ENCODE assay signal across 28 mouse cellular contexts in the genomic region with DNA sequence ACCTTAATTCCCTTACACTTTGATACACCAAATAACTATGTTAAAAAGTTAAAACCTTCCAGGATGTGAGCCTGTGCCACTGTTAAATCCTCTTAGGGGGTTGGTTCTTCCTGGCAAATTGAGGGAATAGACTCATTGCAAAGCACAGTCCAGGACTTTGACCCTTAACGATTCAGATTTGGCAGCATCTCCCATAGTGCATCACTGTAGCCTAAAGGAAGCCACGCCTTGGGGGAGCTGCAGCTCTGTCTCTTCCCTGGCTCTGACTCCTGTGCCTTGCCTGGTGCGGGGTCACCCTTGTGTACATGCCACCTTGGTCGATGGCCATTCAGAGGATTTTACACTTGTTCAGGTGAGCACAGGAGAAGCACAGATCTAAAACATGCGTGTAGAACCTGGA. TPM values are rescaled to one million over a fixed set of nuclear protein-coding genes. Genes with fewer than 3 reads are reported as not detected.
DNase-seq lines count a peak whose midpoint lies in the region; ATAC-seq and TF ChIP-seq lines count a peak whose summit lies in the region.
"Had no signal": no experiment of that assay in that cellular context is flagged by ENCODE, and none has a peak within 500 bp of the region (broad histone marks: within the 10 kb centered on the region; RNA-seq: fewer than 3 reads in every experiment).

No protein-coding gene starts in this region.

- no peaks in the 10 kb centered on the region for H3K9me3 ChIP-seq in kidney, embryonic 15.5 days (replicated peaks)
- H3K9me3 ChIP-seq in intestine, postnatal 0 days (ENCODE audit: control insufficient read depth): no peaks in the 10 kb centered on the region
- H3K9me3 ChIP-seq in liver, postnatal 0 days (ENCODE audit: low read length): no peaks in the 10 kb centered on the region
- H3K9me3 ChIP-seq: embryonic facial prominence, embryonic 15.5 days; forebrain, embryonic 10.5 days; heart, embryonic 12.5 days had no signal

- 92% methylated on average over 5 of the region's 5 CpGs for WGBS in kidney, embryonic 15.5 days
- WGBS in intestine, postnatal 0 days: 69% methylated on average over 5 of the region's 5 CpGs
- 61% methylated on average over 5 of the region's 5 CpGs for WGBS in liver, postnatal 0 days (ENCODE audit: insufficient replicate concordance)

- no peak for TF ChIP-seq EP300 in liver, postnatal 0 days (IDR thresholded peaks at IDR 0.05; ENCODE audit: low read depth)

- DNase-seq in kidney, adult 11 months: peak; percentile 39
- no peak for DNase-seq in kidney, adult 18-20 months
- DNase-seq in kidney, postnatal 14 days: peak; percentile 27
- DNase-seq in liver, postnatal 0 days: peak; percentile 75
- DNase-seq in layer of hippocampus, postnatal 25 days (ENCODE audit: extremely low spot score in 1 of 2, low spot score in 1 of 2): no peak
- DNase-seq: adrenal gland, postnatal 10 days; cerebellum, adult 11 months; cerebellum, adult 8-10 months; cerebellum, postnatal 14 days; embryo, embryonic 11 days; gastrocnemius, adult 2 months; gastrocnemius, postnatal 25 days had no signal

- no peak for ATAC-seq in kidney, embryonic 15.5 days (replicated peaks; ENCODE audit: low FRiP score)
- ATAC-seq in intestine, postnatal 0 days: 0 out of 2 replicates have a peak, but pooled peaks have one; percentile 37
- peak; percentile 87 for ATAC-seq in liver, postnatal 0 days
- ATAC-seq: forebrain, embryonic 14.5 days had no signal

- H3K36me3 ChIP-seq in kidney, embryonic 15.5 days: peaks cover 62% of the 10 kb centered on the region
- peaks cover 53% of the 10 kb centered on the region for H3K36me3 ChIP-seq in intestine, postnatal 0 days (ENCODE audit: control insufficient read depth, insufficient read depth)
- peaks cover 37% of the 10 kb centered on the region for H3K36me3 ChIP-seq in liver, postnatal 0 days (replicated peaks; ENCODE audit: insufficient read depth, low read length)

- no peaks in the 10 kb centered on the region for H3K27me3 ChIP-seq in kidney, embryonic 15.5 days
- H3K27me3 ChIP-seq in intestine, postnatal 0 days (replicated peaks; ENCODE audit: control insufficient read depth, insufficient read depth, low read length): no peaks in the 10 kb centered on the region
- no peaks in the 10 kb centered on the region for H3K27me3 ChIP-seq in liver, postnatal 0 days (ENCODE audit: insufficient read depth, low read length)
- H3K27me3 ChIP-seq: embryonic facial prominence, embryonic 15.5 days; heart, embryonic 12.5 days had no signal

- H3K4me3 ChIP-seq in kidney, embryonic 15.5 days (replicated peaks): no peak overlapping the region
- no peak overlapping the region for H3K4me3 ChIP-seq in intestine, postnatal 0 days (ENCODE audit: low read depth, low read length)
- no peak overlapping the region for H3K4me3 ChIP-seq in liver, postnatal 0 days (ENCODE audit: low read depth, low read length)
- H3K4me3 ChIP-seq: embryonic facial prominence, embryonic 15.5 days; erythroblast, embryonic 14.5 days; forebrain, embryonic 10.5 days; gastrocnemius, adult 2 months; heart, embryonic 12.5 days had no signal

- H3K4me1 ChIP-seq in kidney, embryonic 15.5 days: peaks cover 31% of the 10 kb centered on the region
- no peaks in the 10 kb centered on the region; the same call in 1 of the 2 replicates for H3K4me1 ChIP-seq in intestine, postnatal 0 days (replicated peaks; ENCODE audit: control insufficient read depth, insufficient read depth, low read length)
- H3K4me1 ChIP-seq in liver, postnatal 0 days (ENCODE audit: insufficient read depth): peaks cover 35% of the 10 kb centered on the region

- TF ChIP-seq CTCF in intestine, postnatal 0 days (IDR thresholded peaks at IDR 0.05; ENCODE audit: low read depth): no peak
- TF ChIP-seq CTCF in liver, postnatal 0 days (IDR thresholded peaks at IDR 0.05; ENCODE audit: low read depth): no peak

- H3K9ac ChIP-seq in kidney, embryonic 15.5 days: no peak overlapping the region
- H3K9ac ChIP-seq in intestine, postnatal 0 days (ENCODE audit: low read depth, low read length): no peak overlapping the region
- no peak overlapping the region for H3K9ac ChIP-seq in liver, postnatal 0 days (replicated peaks)
- H3K9ac ChIP-seq: embryonic facial prominence, embryonic 15.5 days; heart, embryonic 12.5 days had no signal

- H3K27ac ChIP-seq in kidney, embryonic 15.5 days: no peak overlapping the region
- H3K27ac ChIP-seq in intestine, postnatal 0 days (ENCODE audit: low read depth, low read length): no peak overlapping the region
- no peak overlapping the region for H3K27ac ChIP-seq in liver, postnatal 0 days (ENCODE audit: low read depth)
- H3K27ac ChIP-seq: embryonic facial prominence, embryonic 15.5 days; forebrain, embryonic 10.5 days; gastrocnemius, adult 2 months had no signal

- H3K4me2 ChIP-seq in kidney, embryonic 15.5 days: no peak overlapping the region
- H3K4me2 ChIP-seq in intestine, postnatal 0 days (replicated peaks; ENCODE audit: low read depth): no peak overlapping the region
- no peak overlapping the region for H3K4me2 ChIP-seq in liver, postnatal 0 days (ENCODE audit: low read depth, low read length)
- H3K4me2 ChIP-seq: embryonic facial prominence, embryonic 15.5 days; heart, embryonic 12.5 days had no signal

RNA-seq across cellular contexts. Expression of gene Proser1, which starts 6.2 kb away (rescaled TPM):
- polyA plus RNA-seq in kidney, embryonic 15.5 days (2015; fragmentation: Nextera tagmentation; extraction: Ambion mirVana): 20.8 and 24.8 TPM in 2 replicates
- 8.9 and 9.7 TPM in 2 replicates for polyA plus RNA-seq in intestine, postnatal 0 days (2015; fragmentation: Nextera tagmentation; extraction: Ambion mirVana)
- 4.0 and 4.1 TPM in 2 replicates for polyA plus RNA-seq in liver, postnatal 0 days (2015; fragmentation: Nextera tagmentation; extraction: Ambion mirVana)
- 10 to 100 TPM; 21.2 to 28.3 TPM for total RNA-seq in layer of hippocampus, postnatal 25 days (2021)

RNA-seq across cellular contexts. Expression of gene Nhlrc3, which starts 6.5 kb away (rescaled TPM):
- polyA plus RNA-seq in kidney, embryonic 15.5 days (2015; fragmentation: Nextera tagmentation; extraction: Ambion mirVana): 9.3 and 9.9 TPM in 2 replicates
- polyA plus RNA-seq in intestine, postnatal 0 days (2015; fragmentation: Nextera tagmentation; extraction: Ambion mirVana): 21.0 and 22.8 TPM in 2 replicates
- 5.0 and 6.1 TPM in 2 replicates for polyA plus RNA-seq in liver, postnatal 0 days (2015; fragmentation: Nextera tagmentation; extraction: Ambion mirVana)
- total RNA-seq in layer of hippocampus, postnatal 25 days (2021): 1 to 10 TPM; 6.7 to 9.0 TPM

RNA-seq across cellular contexts. Expression of gene Stoml3, which starts 18.8 kb away (rescaled TPM):
- polyA plus RNA-seq in kidney, embryonic 15.5 days (2015; fragmentation: Nextera tagmentation; extraction: Ambion mirVana): 0.08 and 0.21 TPM in 2 replicates
- not detected in 2 replicates for polyA plus RNA-seq in intestine, postnatal 0 days (2015; fragmentation: Nextera tagmentation; extraction: Ambion mirVana)
- polyA plus RNA-seq in liver, postnatal 0 days (2015; fragmentation: Nextera tagmentation; extraction: Ambion mirVana): not detected in 2 replicates
- under 1 TPM in 1 of 2 experiments, not detected in 1; 0.47 TPM for total RNA-seq in layer of hippocampus, postnatal 25 days (2021)
- total RNA-seq: adrenal gland, postnatal 10 days; adrenal gland, postnatal 4 days; common myeloid progenitor, adult 5-6 weeks; gastrocnemius, adult 2 months; gastrocnemius, postnatal 25 days; granulocyte monocyte progenitor cell, adult 5-6 weeks; heart, adult 8-10 months; heart, postnatal 25 days; MEL had no signal
- polyA plus RNA-seq: brain, embryonic 14.5 days; embryonic facial prominence, embryonic 11.5 days; erythroblast, embryonic 14.5 days; forebrain, embryonic 10.5 days; forebrain, embryonic 14.5 days; heart, embryonic 12.5 days; heart, embryonic 16.5 days had no signal

Comparison
In these comparisons a context has a peak if more than half of its experiments do, and no peak if none do; other contexts are left out.
1. DNase-seq: peak in kidney, adult 11 months (single experiment), kidney, postnatal 14 days (single experiment) and liver, postnatal 0 days (single experiment); none in kidney, adult 18-20 months (single experiment) and layer of hippocampus, postnatal 25 days (0 of 2).